Mouse (Mus musculus) MEL (cell line): ENCODE data around the gene Cct8l1. TPM values are rescaled to one million over a fixed set of nuclear protein-coding genes. Genes with fewer than 3 reads are reported as not detected.
A peak's percentile ranks its signal among the peaks of the same experiment; 100 is the strongest.

ENCODE experiments used
- DNase-seq: peaks from one replicate; pipeline ENCODE4 v3.0.0; 2011; ENCODE audit warnings: low read depth, low spot score
- H3K27ac ChIP-seq: 2 replicates; pipeline ENCODE4 v1.5.1; 2012; ENCODE audit warnings: low read depth, mild to moderate bottlenecking, control low read depth, low read length, moderate library complexity; ENCODE audit not compliant: control insufficient read depth
- H3K27me3 ChIP-seq, 2 experiments: fragments of 150-350 bp in 1 of 2; sonication (generic) in 1 of 2; 2 replicates each; pipeline ENCODE4 v1.6.1; 2012; ENCODE audit warnings: low read length in 2 of 2, mild to moderate bottlenecking in 2 of 2, improper control_type of control experiment in 1 of 2, moderate library complexity in 1 of 2; ENCODE audit not compliant: insufficient read depth in 2 of 2, control insufficient read depth in 1 of 2
- H3K36me3 ChIP-seq, 2 experiments: 2 replicates each; pipeline ENCODE4 v1.6.1; 2012 to 2014; ENCODE audit warnings: low read length in 2 of 2, improper control_type of control experiment in 1 of 2, inconsistent platforms in 1 of 2, mild to moderate bottlenecking in 1 of 2; ENCODE audit not compliant: insufficient read depth in 2 of 2, control insufficient read depth in 1 of 2
- H3K4me1 ChIP-seq, 2 experiments: fragments of 150-350 bp in 1 of 2; sonication (generic) in 1 of 2; 2 replicates each; pipeline ENCODE4 v1.6.1; 2012; ENCODE audit warnings: low read length in 2 of 2, improper control_type of control experiment in 1 of 2, mild to moderate bottlenecking in 1 of 2; ENCODE audit not compliant: insufficient read depth in 2 of 2, control insufficient read depth in 1 of 2
- H3K4me3 ChIP-seq, 2 experiments: fragments of 150-350 bp in 1 of 2; sonication (generic) in 1 of 2; 2 replicates each; pipeline ENCODE4 v1.5.1; 2012; ENCODE audit warnings: low read depth in 2 of 2, low read length in 2 of 2, mild to moderate bottlenecking in 2 of 2, moderate library complexity in 2 of 2, control low read depth in 1 of 2, improper control_type of control experiment in 1 of 2; ENCODE audit not compliant: control insufficient read depth in 1 of 2, insufficient read depth in 1 of 2
- H3K79me2 ChIP-seq: 2 replicates; pipeline ENCODE4 v1.6.1; 2012; ENCODE audit warnings: mild to moderate bottlenecking, low read length, moderate library complexity; ENCODE audit not compliant: control insufficient read depth, poor library complexity, insufficient read depth
- H3K9ac ChIP-seq: 2 replicates; pipeline ENCODE4 v1.6.1; 2012; ENCODE audit warnings: low read depth, mild to moderate bottlenecking, control low read depth, low read length, moderate library complexity; ENCODE audit not compliant: control insufficient read depth, poor library complexity, severe bottlenecking
- H3K9me3 ChIP-seq: fragments of 150-350 bp; sonication (generic); replicated peaks from 2 replicates; pipeline ENCODE4 v1.6.1; 2012; ENCODE audit warnings: mild to moderate bottlenecking, low read length, improper control_type of control experiment, moderate library complexity; ENCODE audit not compliant: insufficient read depth
- BHLHE40 ChIP-seq: IDR thresholded peaks from 2 replicates; pipeline ENCODE4 v1.6.1; 2012; ENCODE audit warnings: low read depth, mild to moderate bottlenecking, inconsistent platforms, low read length, improper control_type of control experiment, borderline replicate concordance
- CHD1 ChIP-seq: IDR thresholded peaks from 2 replicates; pipeline ENCODE4 v1.6.1; 2012; ENCODE audit warnings: low read depth, mild to moderate bottlenecking, inconsistent platforms, low read length, improper control_type of control experiment
- CHD2 ChIP-seq: IDR thresholded peaks from 2 replicates; pipeline ENCODE4 v1.6.1; 2011; ENCODE audit warnings: low read length, improper control_type of control experiment
- E2F4 ChIP-seq: IDR thresholded peaks from 2 replicates; pipeline ENCODE4 v1.6.1; 2011; ENCODE audit warnings: low read depth, low read length, improper control_type of control experiment, borderline replicate concordance
- EP300 ChIP-seq, 2 experiments: IDR thresholded peaks; 2 replicates each; pipeline ENCODE4 v1.6.1; 2011; ENCODE audit warnings: improper control_type of control experiment in 2 of 2, low read length in 2 of 2, low read depth in 1 of 2, mild to moderate bottlenecking in 1 of 2
- GABPA ChIP-seq: IDR thresholded peaks from 2 replicates; pipeline ENCODE4 v1.6.1; 2012; ENCODE audit warnings: low read depth, mild to moderate bottlenecking, inconsistent platforms, low read length, improper control_type of control experiment, moderate library complexity
- HCFC1 ChIP-seq: IDR thresholded peaks from 2 replicates; pipeline ENCODE4 v1.6.1; 2012; ENCODE audit warnings: low read depth, mild to moderate bottlenecking, inconsistent platforms, low read length, improper control_type of control experiment, moderate library complexity
- KAT2A ChIP-seq: conservative IDR thresholded peaks from 2 replicates; pipeline ENCODE4 v1.6.1; 2012; ENCODE audit warnings: low read depth, low read length, improper control_type of control experiment, inconsistent platforms
- MAZ ChIP-seq: IDR thresholded peaks from 2 replicates; pipeline ENCODE4 v1.6.1; 2012; ENCODE audit warnings: low read depth, mild to moderate bottlenecking, inconsistent platforms, low read length, improper control_type of control experiment
- MXI1 ChIP-seq: IDR thresholded peaks from 2 replicates; pipeline ENCODE4 v1.6.1; 2011; ENCODE audit warnings: mild to moderate bottlenecking, low read depth, low read length, improper control_type of control experiment
- MYB ChIP-seq: IDR thresholded peaks from 2 replicates; pipeline ENCODE4 v1.6.1; 2011; ENCODE audit warnings: mild to moderate bottlenecking, low read depth, low read length, improper control_type of control experiment
- NELFE ChIP-seq: IDR thresholded peaks from 2 replicates; pipeline ENCODE4 v1.6.1; 2011; ENCODE audit warnings: low read depth, low read length, improper control_type of control experiment
- NRF1 ChIP-seq: IDR thresholded peaks from 2 replicates; pipeline ENCODE4 v1.6.1; 2014; ENCODE audit warnings: low read depth, mild to moderate bottlenecking, inconsistent platforms, low read length, improper control_type of control experiment, moderate library complexity; ENCODE audit not compliant: poor library complexity, insufficient read depth, severe bottlenecking
- POLR2AphosphoS5 ChIP-seq: IDR thresholded peaks from 2 replicates; pipeline ENCODE4 v1.6.1; 2012; ENCODE audit warnings: low read depth, borderline replicate concordance, mild to moderate bottlenecking, inconsistent platforms, low read length, moderate library complexity, mixed read lengths
- SMC3 ChIP-seq: IDR thresholded peaks from 2 replicates; pipeline ENCODE4 v1.6.1; 2011; ENCODE audit warnings: low read depth, low read length, improper control_type of control experiment
- TCF12 ChIP-seq: IDR thresholded peaks from 2 replicates; pipeline ENCODE4 v1.6.1; 2014; ENCODE audit warnings: low read depth, mild to moderate bottlenecking, inconsistent platforms, low read length, improper control_type of control experiment, moderate library complexity
- UBTF ChIP-seq: IDR thresholded peaks from 2 replicates; pipeline ENCODE4 v1.6.1; 2012; ENCODE audit warnings: low read depth, mild to moderate bottlenecking, inconsistent platforms, low read length, improper control_type of control experiment, moderate library complexity, borderline replicate concordance; ENCODE audit not compliant: insufficient read depth
- USF1 ChIP-seq: IDR thresholded peaks from 2 replicates; pipeline ENCODE4 v1.6.1; 2014; ENCODE audit warnings: low read depth, mild to moderate bottlenecking, inconsistent platforms, low read length, improper control_type of control experiment, moderate library complexity
- ZC3H11A ChIP-seq: IDR thresholded peaks from 2 replicates; pipeline ENCODE4 v1.6.1; 2012; ENCODE audit warnings: low read depth, mild to moderate bottlenecking, inconsistent platforms, low read length, improper control_type of control experiment
- ZKSCAN1 ChIP-seq: IDR thresholded peaks from 2 replicates; pipeline ENCODE4 v1.6.1; 2012; ENCODE audit warnings: low read depth, mild to moderate bottlenecking, inconsistent platforms, low read length, improper control_type of control experiment, moderate library complexity
- ZNF384 ChIP-seq: IDR thresholded peaks from 2 replicates; pipeline ENCODE4 v1.6.1; 2012; ENCODE audit warnings: low read depth, mild to moderate bottlenecking, inconsistent platforms, low read length, improper control_type of control experiment
- polyA plus RNA-seq, 2 experiments: library from polyadenylated mRNA; stranded (reverse) in 1 of 2; unstranded in 1 of 2; fragments of >175 nt in 1 of 2; fragments of >200 nt in 1 of 2; gene quantifications; 2 replicates each; pipeline versions ENCODE4 v1.2.1 to v1.2.4; 2012; ENCODE audit warnings: low replicate concordance in 2 of 2, low read depth in 1 of 2; ENCODE audit not compliant: insufficient read length in 2 of 2, insufficient read depth in 1 of 2, missing spikeins in 1 of 2
- total RNA-seq: library from RNA; depleted of rRNA; stranded (reverse); fragments of 300-350 nt; gene quantifications from 2 replicates; pipeline ENCODE4 v1.2.3, GENCODE M21; 2012

Gene Cct8l1
- total and polyA plus RNA-seq, 3 experiments: not detected

- Histone ChIP-seq H3K27ac (no peak overlapping the region), H3K4me3 (no peak overlapping the region), H3K4me1 (no peaks in the 10 kb centered on the region), H3K79me2 (no peaks in the 10 kb centered on the region), H3K9ac (no peak overlapping the region), H3K9me3 (no peaks in the 10 kb centered on the region), H3K36me3 (no peaks in the 10 kb centered on the region), H3K27me3 (no peaks in the 10 kb centered on the region)
- TF ChIP-seq MYB (no peak), CHD2 (no peak), MXI1 (no peak), HCFC1 (no peak), EP300 (IDR thresholded peaks at IDR 0.05; ENCODE audit: low read depth in 1 of 2, low read length in 2 of 2) (no peak), BHLHE40 (no peak), USF1 (no peak), MAZ (no peak), CHD1 (no peak), POLR2AphosphoS5 (no peak), KAT2A (no peak), E2F4 (no peak), ZNF384 (no peak)
- DNase-seq: no peak
Measured at GRCm38 (mm10) chr5:25544061-25544460, 28.2 kb downstream of the Cct8l1 start.

GRCm38 (mm10) chr5:25544566-25544965 lies 28.7 kb downstream of the Cct8l1 start:
- Histone ChIP-seq H3K27me3 (no peaks in the 10 kb centered on the region), H3K36me3 (no peaks in the 10 kb centered on the region), H3K9me3 (no peaks in the 10 kb centered on the region), H3K9ac (no peak overlapping the region), H3K27ac (no peak overlapping the region), H3K79me2 (no peaks in the 10 kb centered on the region), H3K4me3 (no peak overlapping the region), H3K4me1 (no peaks in the 10 kb centered on the region)
- no peak for DNase-seq
- no peak for TF ChIP-seq ZKSCAN1
- TF ChIP-seq BHLHE40: no peak
- no peak for TF ChIP-seq EP300 (IDR thresholded peaks at IDR 0.05; ENCODE audit: low read depth in 1 of 2, low read length in 2 of 2)
- TF ChIP-seq NELFE: no peak
- no peak for TF ChIP-seq CHD1
- no peak for TF ChIP-seq SMC3
- no peak for TF ChIP-seq MYB

- Histone ChIP-seq H3K4me1 (no peaks in the 10 kb centered on the region), H3K4me3 (no peak overlapping the region), H3K9me3 (no peaks in the 10 kb centered on the region)
- TF ChIP-seq TCF12 (no peak), NRF1 (no peak), GABPA (no peak), ZC3H11A (no peak), UBTF (no peak), POLR2AphosphoS5 (peak; percentile 75; the same call in 1 of the 2 replicates)
- TF ChIP-seq, all 39 proteins: peak for 1
- DNase-seq: no peak
- Histone ChIP-seq H3K9ac (no peak overlapping the region), H3K79me2 (no peaks in the 10 kb centered on the region), H3K36me3 (no peaks in the 10 kb centered on the region), H3K27me3 (no peaks in the 10 kb centered on the region), H3K27ac (no peak overlapping the region)
Measured at GRCm38 (mm10) chr5:25546912-25547311, 31.0 kb downstream of the Cct8l1 start.
